Mouse (Mus musculus) right cerebral cortex, postnatal 25 days (tissue): ENCODE measurements around the gene Pef1.

ENCODE experiments used
- DNase-seq: peaks from one replicate; pipeline ENCODE4 v3.0.0; 2022

Pef1 gene

DNA sequence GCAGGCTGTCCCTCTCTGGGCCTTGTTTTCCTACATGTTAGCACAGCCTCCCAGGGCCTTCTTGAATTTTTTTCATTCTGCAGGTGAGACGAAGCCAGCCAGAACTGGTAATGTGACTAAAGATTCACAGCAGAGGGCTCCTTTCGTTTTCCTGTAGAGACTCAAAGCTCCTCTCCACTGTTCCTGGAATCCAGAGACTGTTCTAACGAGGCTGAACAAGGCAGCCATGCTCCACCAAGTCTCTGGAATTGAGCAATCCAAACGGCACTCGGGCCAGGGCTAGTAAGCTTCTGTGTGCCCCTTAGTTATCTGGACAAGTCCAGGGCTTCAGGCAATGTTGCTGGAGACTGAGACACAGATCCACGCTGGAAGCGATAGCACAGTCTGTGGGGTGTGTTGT, 75.2 kb downstream of the Pef1 start:
- DNase-seq, result no peak
